Mouse (Mus musculus): ENCODE data around the gene AU040320.

The AU040320 gene

GRCm38 (mm10) chr4:126749553-126749952 is 3.8 kb upstream of the AU040320 start:
- no peak for DNase-seq (ENCODE audit: extremely low read depth, low read depth, low spot score)

GRCm38 (mm10) chr4:126750046-126750683 is 3.2 kb upstream of the AU040320 start:
- DNase-seq (ENCODE audit: extremely low read depth, low read depth, low spot score), result no peak

GRCm38 (mm10) chr4:126750863-126751555 is 2.3 kb upstream of the AU040320 start:
- no peak for DNase-seq (ENCODE audit: extremely low read depth, low read depth, low spot score)

- no peak for DNase-seq (ENCODE audit: extremely low read depth, low read depth, low spot score)
Measured at GRCm38 (mm10) chr4:126751556-126752023, 1.8 kb upstream of the AU040320 start.

- no peak for DNase-seq (ENCODE audit: extremely low read depth, low read depth, low spot score)
Measured at GRCm38 (mm10) chr4:126752024-126752607, 1.2 kb upstream of the AU040320 start.

GRCm38 (mm10) chr4:126752608-126753141 is 669 bp upstream of the AU040320 start:
- DNase-seq (ENCODE audit: extremely low read depth, low read depth, low spot score), result no peak

- DNase-seq (ENCODE audit: extremely low read depth, low read depth, low spot score), result no peak
Measured at GRCm38 (mm10) chr4:126754231-126754611, 877 bp downstream of the AU040320 start.

- no peak for DNase-seq (ENCODE audit: extremely low read depth, low read depth, low spot score)
Measured at GRCm38 (mm10) chr4:126754736-126755374, 1.5 kb downstream of the AU040320 start.

- no peak for DNase-seq (ENCODE audit: extremely low read depth, low read depth, low spot score)
Measured at GRCm38 (mm10) chr4:126756766-126757165, 3.4 kb downstream of the AU040320 start.

- DNase-seq (ENCODE audit: extremely low read depth, low read depth, low spot score), result no peak
Measured at GRCm38 (mm10) chr4:126758299-126758698, 5.0 kb downstream of the AU040320 start.

GRCm38 (mm10) chr4:126759435-126759834 is 6.1 kb downstream of the AU040320 start:
- DNase-seq (ENCODE audit: extremely low read depth, low read depth, low spot score), result no peak

GRCm38 (mm10) chr4:126762586-126763359 is 9.4 kb downstream of the AU040320 start:
- DNase-seq (ENCODE audit: extremely low read depth, low read depth, low spot score), result no peak

GRCm38 (mm10) chr4:126763483-126763882 is 10.1 kb downstream of the AU040320 start:
- no peak for DNase-seq (ENCODE audit: extremely low read depth, low read depth, low spot score)

GRCm38 (mm10) chr4:126769800-126770563 is 16.6 kb downstream of the AU040320 start:
- no peak for DNase-seq (ENCODE audit: extremely low read depth, low read depth, low spot score)

- DNase-seq (ENCODE audit: extremely low read depth, low read depth, low spot score), result no peak
Measured at GRCm38 (mm10) chr4:126770831-126771230, 17.5 kb downstream of the AU040320 start.

GRCm38 (mm10) chr4:126773871-126774270 is 20.5 kb downstream of the AU040320 start:
- DNase-seq (ENCODE audit: extremely low read depth, low read depth, low spot score), result no peak

- DNase-seq (ENCODE audit: extremely low read depth, low read depth, low spot score), result no peak
Measured at GRCm38 (mm10) chr4:126775182-126775581, 21.8 kb downstream of the AU040320 start.

GRCm38 (mm10) chr4:126779148-126779581 is 25.8 kb downstream of the AU040320 start:
- DNase-seq (ENCODE audit: extremely low read depth, low read depth, low spot score), result no peak

GRCm38 (mm10) chr4:126779826-126780775 is 26.8 kb downstream of the AU040320 start:
- DNase-seq (ENCODE audit: extremely low read depth, low read depth, low spot score), result no peak

Data from fat pad, adult 2 months (tissue).